Mouse (Mus musculus) bone marrow macrophage, adult 2 months (primary cell): ENCODE results near the gene Ldb1. TPM values are rescaled to one million over a fixed set of nuclear protein-coding genes. Genes with fewer than 3 reads are reported as not detected.
A peak's percentile ranks its signal among the peaks of the same experiment; 100 is the strongest.

ENCODE experiments used
- H3K27ac ChIP-seq: 2 replicates; pipeline ENCODE4 v1.5.1; 2012; ENCODE audit warnings: low read depth, low read length; ENCODE audit not compliant: insufficient read depth
- H3K4me1 ChIP-seq: 2 replicates; pipeline ENCODE4 v1.6.1; 2012; ENCODE audit warnings: low read length; ENCODE audit not compliant: control insufficient read depth, insufficient read depth
- H3K4me3 ChIP-seq: 2 replicates; pipeline ENCODE4 v1.5.1; 2012; ENCODE audit warnings: mild to moderate bottlenecking, low read length, moderate library complexity; ENCODE audit not compliant: insufficient read depth
- CTCF ChIP-seq: IDR thresholded peaks from 2 replicates; pipeline ENCODE4 v1.5.1; 2012; ENCODE audit warnings: low read depth, mild to moderate bottlenecking, low read length, moderate library complexity
- POLR2A ChIP-seq: IDR thresholded peaks from 2 replicates; pipeline ENCODE4 v1.6.1; 2012; ENCODE audit warnings: mild to moderate bottlenecking, low read depth, low read length, borderline replicate concordance
- polyA plus RNA-seq: library from polyadenylated mRNA; stranded (reverse); fragments of >200 nt; gene quantifications from 2 replicates; pipeline ENCODE4 v1.2.4, GENCODE M21; 2012; ENCODE audit not compliant: missing spikeins, insufficient read depth, insufficient read length

Gene Ldb1
- polyA plus RNA-seq, 1 experiment = 106 TPM

GRCm38 (mm10) chr19:46037925-46038850, 6.8 kb downstream of the Ldb1 start:
- TF ChIP-seq CTCF (no peak), POLR2A (no peak)
- Histone ChIP-seq H3K4me1 (peaks cover 32% of the 10 kb centered on the region), H3K27ac (no peak overlapping the region), H3K4me3 (peak overlapping the region; percentile 70)

- Histone ChIP-seq H3K27ac (no peak overlapping the region), H3K4me3 (no peak overlapping the region), H3K4me1 (peaks cover 27% of the 10 kb centered on the region)
- TF ChIP-seq CTCF (no peak), POLR2A (no peak)
Observed at GRCm38 (mm10) chr19:46037243-46037924, 7.6 kb downstream of the Ldb1 start.

GRCm38 (mm10) chr19:46036477-46037242, 8.4 kb downstream of the Ldb1 start:
- Histone ChIP-seq H3K4me1 (peaks cover 27% of the 10 kb centered on the region), H3K27ac (no peak overlapping the region)

GRCm38 (mm10) chr19:46035971-46036370, 9.0 kb downstream of the Ldb1 start:
- TF ChIP-seq POLR2A (no peak), CTCF (no peak)
- H3K4me1 ChIP-seq = peaks cover 22% of the 10 kb centered on the region
- H3K27ac ChIP-seq = no peak overlapping the region
- no peak overlapping the region for H3K4me3 ChIP-seq

More at GRCm38 (mm10) chr19:46036477-46037242, 8.4 kb downstream of the Ldb1 start:
- no peak overlapping the region for H3K4me3 ChIP-seq
- TF ChIP-seq CTCF (no peak), POLR2A (no peak)

- no peak overlapping the region for H3K4me3 ChIP-seq
- TF ChIP-seq CTCF (no peak), POLR2A (no peak)
- no peak overlapping the region for H3K27ac ChIP-seq
- H3K4me1 ChIP-seq = peaks cover 18% of the 10 kb centered on the region
Observed at GRCm38 (mm10) chr19:46033911-46034310, 11.1 kb downstream of the Ldb1 start.

- Histone ChIP-seq H3K4me3 (no peak overlapping the region), H3K27ac (no peak overlapping the region), H3K4me1 (peaks cover 11% of the 10 kb centered on the region)
- no peak for TF ChIP-seq POLR2A
- TF ChIP-seq CTCF = no peak
Observed at GRCm38 (mm10) chr19:46032731-46033510, 12.1 kb downstream of the Ldb1 start.

- Histone ChIP-seq H3K4me3 (no peak overlapping the region), H3K4me1 (peaks cover under 1% of the 10 kb centered on the region), H3K27ac (no peak overlapping the region)
- TF ChIP-seq POLR2A = no peak
- no peak for TF ChIP-seq CTCF
Observed at GRCm38 (mm10) chr19:46031689-46032432, 13.2 kb downstream of the Ldb1 start.

GRCm38 (mm10) chr19:46030196-46030983, 14.6 kb downstream of the Ldb1 start:
- TF ChIP-seq POLR2A = no peak
- no peak for TF ChIP-seq CTCF
- Histone ChIP-seq H3K4me1 (no peaks in the 10 kb centered on the region), H3K4me3 (no peak overlapping the region), H3K27ac (no peak overlapping the region)
